Mouse (Mus musculus) thymus, postnatal 10 days (tissue): ENCODE data around the gene 3110040N11Rik.
"Not testable (repeated sequence)": the region's sequence is repeated elsewhere in the genome, so short reads cannot be mapped to it uniquely, and the experiment has no call there.

ENCODE experiments used
- DNase-seq, 2 experiments: peaks; one replicate each; pipeline ENCODE4 v3.0.0; 2021; ENCODE audit warnings: low spot score in 2 of 2

3110040N11Rik gene

GRCm38 (mm10) chr7:81789095-81789757 lies at the start of gene 3110040N11Rik:
TSS of gene 3110040N11Rik (minus strand) at chr7:81789478.
- peak; percentile 66 to 86 for DNase-seq

DNA sequence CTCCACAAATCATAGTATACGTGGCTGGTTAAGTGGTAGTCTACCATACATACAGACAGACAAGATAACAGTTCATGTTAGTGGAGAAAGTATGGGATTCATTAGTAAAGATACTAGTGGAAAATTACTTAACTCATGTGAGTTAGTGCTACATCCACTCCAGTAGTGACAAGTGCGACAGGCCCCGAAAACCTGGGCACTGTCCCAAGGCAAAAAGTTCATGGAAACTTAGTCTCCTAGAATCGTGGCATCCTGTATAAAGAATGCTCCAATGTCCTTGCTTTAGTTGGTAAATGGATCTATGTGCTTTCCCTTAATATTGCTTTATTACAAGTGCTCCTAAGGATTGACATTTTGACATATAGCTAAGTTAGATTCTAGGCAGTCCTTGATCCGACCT lies 48.5 kb upstream of the 3110040N11Rik start:
- DNase-seq: not testable (repeated sequence)

DNA sequence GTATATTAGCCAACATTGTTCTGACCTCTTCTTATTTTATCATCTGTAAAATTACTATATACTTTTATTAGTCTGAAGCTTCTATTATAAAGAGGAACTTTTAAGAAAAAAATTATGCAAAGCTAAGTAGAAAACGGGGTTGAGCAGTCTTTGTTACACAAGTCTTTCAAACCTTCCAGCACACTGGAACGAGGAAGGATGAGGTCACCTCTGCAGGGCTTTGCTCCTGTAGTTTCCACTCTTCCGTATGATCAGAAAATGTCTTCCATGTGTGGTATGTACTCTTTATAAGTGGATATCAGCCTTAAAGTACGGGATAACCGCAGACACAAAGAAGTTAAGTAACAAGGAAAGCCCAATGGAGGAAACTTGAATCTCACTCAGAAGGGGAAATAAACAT lies 46.2 kb upstream of the 3110040N11Rik start:
- DNase-seq: no peak

DNA sequence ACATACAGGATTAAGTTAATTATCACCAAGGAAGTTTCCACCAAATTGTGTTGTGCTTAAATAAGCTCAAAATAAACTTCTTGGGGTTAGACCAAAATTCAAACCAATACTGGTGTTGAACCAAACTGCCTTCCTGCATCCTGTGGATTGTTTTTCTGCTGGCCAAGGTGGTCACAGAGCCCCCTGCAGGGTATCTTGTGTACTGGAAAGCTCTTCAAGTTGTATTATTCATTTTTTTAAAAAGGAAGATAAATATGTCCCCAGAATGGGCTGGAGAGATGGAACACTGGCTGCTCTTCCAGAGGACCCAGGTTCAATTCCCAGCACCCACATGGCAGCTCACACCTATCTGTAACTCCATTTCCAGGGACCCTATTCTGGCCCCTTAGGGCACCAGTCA lies 45.6 kb upstream of the 3110040N11Rik start:
- DNase-seq: peak in 1 of 2 experiments; percentile 28

- DNase-seq: peak; percentile 73 to 89
These were observed 40.2 kb upstream of the 3110040N11Rik start, which contains the start of gene Btbd1 for GRCm38 (mm10) chr7:81829379-81829894. TSS of gene Btbd1 (minus strand) at chr7:81829431.

- peak; percentile 24 to 35 for DNase-seq
These were observed 39.6 kb upstream of the 3110040N11Rik start for GRCm38 (mm10) chr7:81828681-81829378.

DNA sequence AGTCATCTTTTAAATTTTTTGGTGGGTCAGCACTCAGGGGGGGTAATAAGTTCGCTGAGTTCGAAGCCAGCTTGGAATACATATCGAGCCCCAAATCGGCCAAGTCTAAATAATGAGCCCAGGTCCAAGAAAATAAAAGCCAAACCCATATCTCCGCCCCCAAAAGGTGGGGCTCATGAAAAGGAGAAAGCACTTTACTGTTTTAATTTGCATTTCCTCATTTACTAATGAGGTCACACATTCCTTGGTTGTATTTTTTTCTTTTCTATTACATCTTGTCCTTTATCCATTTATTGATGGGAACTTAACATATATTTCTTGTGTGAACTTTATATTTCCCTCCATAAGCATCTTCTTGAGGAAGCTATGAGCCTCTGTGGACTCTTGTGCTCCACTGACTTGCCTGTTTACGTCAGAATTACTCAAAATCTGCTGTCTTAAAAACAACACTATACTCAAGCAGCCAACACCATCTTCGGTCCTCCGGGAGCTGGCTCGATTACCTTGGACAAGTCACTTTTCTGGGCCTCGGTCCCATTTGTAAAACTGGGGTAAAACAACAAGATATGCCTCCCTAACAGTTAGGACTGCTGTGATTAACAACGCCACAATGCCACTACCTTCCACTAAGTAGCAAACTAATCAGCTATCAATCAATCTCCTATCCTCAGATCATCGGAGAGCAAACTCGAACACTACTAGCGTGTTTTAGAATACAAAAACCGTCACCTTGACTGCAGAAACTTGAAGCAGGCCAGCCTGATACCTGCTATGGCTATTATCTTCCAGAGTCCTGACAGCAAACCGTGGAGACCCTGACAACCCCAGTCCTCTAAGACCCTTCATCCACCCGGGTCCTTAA lies 38.8 kb upstream of the 3110040N11Rik start:
- no peak for DNase-seq

DNA sequence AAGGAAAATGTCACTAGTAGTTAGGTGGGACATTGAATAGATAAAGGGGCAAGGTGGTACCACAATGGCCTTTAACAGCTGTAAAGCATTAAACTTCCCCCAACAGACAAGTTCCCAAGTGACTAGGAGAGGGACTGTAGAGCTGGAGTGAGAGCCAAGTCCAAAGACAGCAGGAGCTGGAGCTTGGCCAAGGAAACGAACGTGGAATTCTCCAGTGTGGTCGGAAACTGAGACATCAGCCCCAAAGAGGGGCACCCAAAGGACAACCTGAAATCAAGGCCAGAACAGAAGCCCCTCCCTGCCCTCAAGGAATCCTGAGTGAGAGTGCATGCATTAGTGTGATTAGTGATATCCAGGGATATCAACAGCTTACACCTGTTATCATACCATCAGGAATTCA lies 36.1 kb upstream of the 3110040N11Rik start:
- no peak for DNase-seq

DNA sequence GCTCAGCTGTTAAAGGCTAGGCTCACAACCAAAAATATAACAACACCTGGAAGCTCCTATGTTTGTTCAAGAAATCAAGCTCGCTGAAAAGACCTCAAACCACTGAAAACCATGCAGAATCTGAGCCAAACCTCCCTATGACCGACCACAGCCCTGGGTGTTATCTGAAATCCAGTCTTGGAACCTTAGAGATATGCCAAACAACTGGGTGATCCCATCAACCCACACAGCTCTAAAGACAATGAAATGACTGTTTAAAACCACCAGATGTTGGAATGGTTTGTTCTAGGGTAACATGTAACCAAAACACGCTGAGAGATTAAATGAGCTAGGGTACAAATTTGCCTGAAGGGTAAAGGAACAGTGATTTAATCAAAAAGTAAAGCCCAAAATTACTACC lies 35.6 kb upstream of the 3110040N11Rik start:
- DNase-seq: no peak

DNA sequence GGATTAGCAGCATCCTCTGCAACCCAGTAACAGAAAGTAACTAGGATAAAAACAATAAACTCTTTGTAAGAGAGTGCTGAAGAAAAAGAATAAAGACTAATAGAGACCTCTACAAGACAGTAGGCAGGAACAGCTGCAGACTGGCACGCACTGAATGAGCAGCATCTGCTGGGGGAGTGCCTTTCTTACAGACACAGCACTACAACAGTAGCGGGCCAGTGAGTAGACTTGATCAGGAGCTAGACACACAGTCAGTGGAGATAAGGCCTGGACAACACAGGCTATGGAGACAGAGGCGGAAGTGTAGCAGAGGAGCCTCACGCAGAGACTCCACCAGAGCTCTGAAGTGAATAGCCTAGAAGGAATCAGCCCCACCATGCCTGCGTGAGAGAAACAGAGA lies 16.8 kb upstream of the 3110040N11Rik start:
- DNase-seq: no peak

GRCm38 (mm10) chr7:81788536-81788935 lies 742 bp downstream of the 3110040N11Rik start:
- no peak for DNase-seq

GRCm38 (mm10) chr7:81777667-81778218 lies 11.5 kb downstream of the 3110040N11Rik start:
- DNase-seq: no peak

DNA sequence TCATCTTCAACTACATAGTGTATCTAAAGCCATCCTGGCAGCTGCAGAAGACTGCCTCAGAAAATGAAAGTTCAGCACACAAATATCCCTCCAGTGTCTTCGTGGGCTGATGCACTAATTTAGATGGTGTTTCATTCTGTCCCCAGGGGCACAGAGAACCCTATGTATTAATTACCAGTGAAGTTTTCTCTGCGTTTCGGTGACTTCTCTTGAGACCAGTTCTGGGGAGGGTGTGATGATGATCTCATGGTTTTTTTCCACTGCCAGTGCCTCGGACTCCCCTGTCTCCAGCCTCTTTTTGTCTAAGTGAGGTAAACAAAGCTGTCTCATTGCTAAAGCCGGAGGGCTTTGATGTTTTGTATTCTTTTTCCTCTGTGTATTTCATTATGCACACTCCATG lies 14.0 kb downstream of the 3110040N11Rik start:
- DNase-seq: no peak

GRCm38 (mm10) chr7:81772786-81773539 lies 16.3 kb downstream of the 3110040N11Rik start:
- no peak for DNase-seq

GRCm38 (mm10) chr7:81763110-81763845 lies 26.0 kb downstream of the 3110040N11Rik start:
- peak; percentile 28 to 36 for DNase-seq

- peak; percentile 79 to 83 for DNase-seq
These were observed 26.8 kb downstream of the 3110040N11Rik start, which contains the start of gene Ramac for GRCm38 (mm10) chr7:81762180-81763109. TSS of gene Ramac (plus strand) at chr7:81762925.

DNA sequence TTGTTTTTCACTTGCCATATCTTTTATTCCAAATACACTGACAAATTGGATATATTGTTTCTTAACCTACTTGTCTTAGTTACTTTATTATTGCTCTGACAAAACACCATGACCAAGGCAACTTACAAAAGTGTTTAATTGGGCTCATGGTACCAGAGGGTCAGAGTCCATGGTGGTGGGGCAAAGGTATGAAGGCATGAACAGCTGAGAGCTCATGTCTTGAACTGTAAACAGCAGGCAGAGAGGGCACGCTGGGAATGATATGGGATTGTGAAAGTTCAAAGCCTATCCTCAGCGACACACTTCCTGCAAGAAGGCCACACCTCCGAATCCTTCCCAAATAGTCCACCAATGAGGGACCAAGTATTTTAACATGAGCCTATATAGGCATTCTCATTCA lies 41.3 kb downstream of the 3110040N11Rik start:
- DNase-seq: no peak

DNA sequence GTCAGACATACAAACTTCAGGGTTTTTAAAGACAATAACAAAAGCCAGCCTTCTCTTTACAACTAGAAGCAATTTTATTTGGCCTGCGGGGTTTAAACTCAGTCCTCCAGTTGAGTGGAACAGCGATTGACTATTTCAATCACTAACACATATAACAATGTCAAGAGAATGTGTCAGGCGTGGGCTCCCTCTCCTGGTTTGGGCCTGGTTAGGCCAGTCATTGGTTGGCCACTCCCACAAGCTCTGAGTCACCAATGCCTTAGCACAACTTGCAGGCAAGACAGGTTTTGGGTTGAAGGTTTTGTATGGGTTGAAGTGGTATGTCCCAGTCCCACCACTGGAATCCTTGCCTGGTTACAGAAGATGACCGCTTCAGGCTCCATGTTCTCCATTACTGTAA lies 45.1 kb downstream of the 3110040N11Rik start:
- DNase-seq: no peak

- DNase-seq: no peak
These were observed 49.3 kb downstream of the 3110040N11Rik start for GRCm38 (mm10) chr7:81740010-81740409.
